Mouse (Mus musculus): Measurements from ENCODE around the gene Usp7.

DNA sequence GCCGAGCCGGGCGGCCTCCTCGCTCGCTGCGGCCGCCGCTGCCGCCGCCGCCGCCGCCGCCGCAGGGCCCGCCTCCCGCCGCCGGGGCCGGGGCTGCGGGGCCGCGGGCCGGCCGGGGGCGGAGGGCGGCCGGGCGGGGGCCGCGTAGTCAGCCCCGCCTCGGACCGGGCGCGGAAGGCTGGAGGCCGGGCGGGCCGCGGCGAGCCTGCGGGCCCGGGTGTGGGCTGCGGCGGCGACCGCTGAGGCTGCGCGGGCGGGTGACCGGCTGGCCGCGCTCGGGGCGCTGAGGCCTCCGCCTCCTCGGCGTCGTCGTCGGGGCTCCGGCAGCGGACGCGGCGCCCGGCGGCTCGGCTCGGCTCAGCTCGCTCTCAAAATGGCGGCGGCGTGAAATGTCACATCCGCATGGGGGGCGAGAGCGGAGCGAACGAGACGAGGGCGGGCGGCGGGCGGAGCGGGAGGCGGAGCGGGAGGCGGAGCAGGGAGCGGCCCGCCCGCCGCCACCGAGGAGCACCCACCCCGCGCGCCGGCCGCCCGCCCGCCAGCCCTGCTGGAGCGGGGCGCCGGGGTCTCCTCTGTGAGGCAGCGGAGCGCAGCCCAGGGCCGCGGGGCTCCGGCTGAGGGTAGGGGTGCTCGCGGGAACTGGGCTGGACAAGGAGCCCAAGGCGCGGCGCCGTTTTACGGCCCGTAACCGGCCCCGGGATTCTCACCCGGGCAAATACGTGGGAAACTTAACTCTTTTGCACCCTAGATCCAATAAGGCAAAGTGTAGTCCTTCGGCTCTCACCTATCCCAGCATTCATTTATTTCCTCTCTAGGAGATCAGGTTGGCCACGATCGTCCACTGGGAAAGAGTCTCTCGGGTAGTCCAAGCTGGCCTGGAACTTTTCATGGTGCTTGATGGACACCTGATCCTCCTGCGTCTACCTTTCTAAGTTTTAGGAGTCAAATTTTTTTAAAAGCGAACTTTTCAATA, 53.3 kb downstream of the Usp7 start:
- TF ChIP-seq POLR2A (IDR thresholded peaks at IDR 0.05; ENCODE audit: borderline replicate concordance, low read depth, low read length) (no peak), CTCF (IDR thresholded peaks at IDR 0.05; ENCODE audit: low read depth, low read length) (no peak)
